Mouse (Mus musculus) forebrain, embryonic 13.5 days (tissue): Measurements from ENCODE around the gene Stxbp2. TPM values are rescaled to one million over a fixed set of nuclear protein-coding genes. Genes with fewer than 3 reads are reported as not detected.

Experiments used
- ATAC-seq: fragments of 200-750 bp; cut with Nextera tagmentation; 2 replicates; pipeline ENCODE4 v1.8.0; 2017
- H3K27ac ChIP-seq: fragments of 300-500 bp; sonication (generic); 2 replicates; pipeline ENCODE4 v1.5.1; 2015; ENCODE audit warnings: inconsistent platforms, mild to moderate bottlenecking, moderate library complexity
- H3K27me3 ChIP-seq: fragments of 300-500 bp; sonication (generic); 2 replicates; pipeline ENCODE4 v1.6.1; 2015; ENCODE audit warnings: mild to moderate bottlenecking, inconsistent platforms
- H3K36me3 ChIP-seq: fragments of 300-500 bp; sonication (generic); 2 replicates; pipeline ENCODE4 v1.6.1; 2015; ENCODE audit warnings: mild to moderate bottlenecking, inconsistent platforms; ENCODE audit not compliant: poor library complexity, severe bottlenecking
- H3K4me1 ChIP-seq: fragments of 300-500 bp; sonication (generic); 2 replicates; pipeline ENCODE4 v1.6.1; 2015; ENCODE audit warnings: inconsistent platforms
- H3K4me2 ChIP-seq: fragments of 300-500 bp; sonication (generic); 2 replicates; pipeline ENCODE4 v1.6.1; 2015; ENCODE audit warnings: inconsistent platforms, mild to moderate bottlenecking, moderate library complexity
- H3K4me3 ChIP-seq: fragments of 300-500 bp; sonication (generic); 2 replicates; pipeline ENCODE4 v1.5.1; 2015; ENCODE audit warnings: mild to moderate bottlenecking, inconsistent platforms
- H3K9ac ChIP-seq: fragments of 300-500 bp; sonication (generic); 2 replicates; pipeline ENCODE4 v1.6.1; 2015; ENCODE audit warnings: mild to moderate bottlenecking, inconsistent platforms
- H3K9me3 ChIP-seq: fragments of 300-500 bp; sonication (generic); replicated peaks from 2 replicates; pipeline ENCODE4 v1.6.1; 2016; ENCODE audit warnings: inconsistent platforms
- WGBS: fragments of 180-500 bp; shearing (Covaris S2); methylation state at CpG from one replicate; pipeline ENCODE4 v1.1.7; 2015; 5-methylcytosine and 5-hydroxymethylcytosine counted together
- polyA plus RNA-seq: library from polyadenylated mRNA; unstranded; fragments of >200 nt; fragmentation: Nextera tagmentation; extraction: Ambion mirVana; gene quantifications from 2 replicates; pipeline ENCODE4 v1.2.1, GENCODE M21; 2015

The Stxbp2 gene
- polyA plus RNA-seq, 1 experiment from 2014 or later: 35.7 TPM

- ATAC-seq: no peak
- no peaks in the 10 kb centered on the region for H3K27me3 ChIP-seq
- no peak overlapping the region for H3K27ac ChIP-seq
- H3K36me3 ChIP-seq: peaks cover 5% of the 10 kb centered on the region; the same call in 1 of the 2 replicates
- no peak overlapping the region for H3K9ac ChIP-seq
- H3K4me3 ChIP-seq: no peak overlapping the region
- H3K4me1 ChIP-seq: no peaks in the 10 kb centered on the region
- WGBS: 81% methylated on average over 6 of the region's 6 CpGs
- no peaks in the 10 kb centered on the region for H3K9me3 ChIP-seq
- no peak overlapping the region for H3K4me2 ChIP-seq
Observed at GRCm38 (mm10) chr8:3687537-3687936, 56.8 kb downstream of the Stxbp2 start.

DNA sequence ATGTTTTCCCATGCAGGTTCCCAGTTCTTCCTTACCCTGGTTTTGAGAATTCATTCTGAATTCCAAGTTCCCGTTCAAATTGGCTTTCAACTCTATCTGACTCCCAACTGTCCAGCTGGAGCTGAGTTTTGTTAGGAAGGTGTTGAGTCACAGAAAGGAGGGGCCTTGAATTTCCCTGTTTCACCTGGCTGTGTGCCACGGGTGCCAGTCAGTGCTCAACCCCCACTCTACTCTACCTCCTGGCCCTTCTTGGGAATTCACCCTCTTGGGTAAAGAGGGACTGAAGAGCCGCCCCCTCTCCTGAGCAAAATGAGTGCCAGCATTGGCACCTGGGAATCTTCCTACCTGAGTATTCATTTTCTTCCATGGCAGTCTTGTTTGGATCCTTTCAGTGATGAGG lies 60.0 kb downstream of the Stxbp2 start:
- WGBS: 81% methylated on average over 3 of the region's 3 CpGs
- no peaks in the 10 kb centered on the region for H3K9me3 ChIP-seq

More for the DNA sequence above, 60.0 kb downstream of the Stxbp2 start:
- ATAC-seq: no peak
- H3K9ac ChIP-seq: no peak overlapping the region
- H3K4me3 ChIP-seq: no peak overlapping the region
- H3K4me2 ChIP-seq: no peak overlapping the region
- no peaks in the 10 kb centered on the region for H3K27me3 ChIP-seq
- no peak overlapping the region for H3K27ac ChIP-seq
- H3K4me1 ChIP-seq: no peaks in the 10 kb centered on the region
- no peaks in the 10 kb centered on the region for H3K36me3 ChIP-seq

Other genes starting within 250 kb of the Stxbp2 start
- 11.1 and 11.7 TPM in 2 replicates for gene Arhgef18, start 237.9 kb upstream of the Stxbp2 start, polyA plus RNA-seq
- gene Pex11g, start 163.3 kb upstream of the Stxbp2 start, polyA plus RNA-seq: 3.9 and 4.8 TPM in 2 replicates
- gene Tex45, start 160.1 kb upstream of the Stxbp2 start, polyA plus RNA-seq: 0.10 TPM in 1 of 2 replicates, not detected in the other
- 67.2 and 72.0 TPM in 2 replicates for gene Zfp358, start 137.8 kb upstream of the Stxbp2 start, polyA plus RNA-seq
- 68.5 and 68.7 TPM in 2 replicates for gene Mcoln1, start 130.5 kb upstream of the Stxbp2 start, polyA plus RNA-seq
- 20.3 and 23.8 TPM in 2 replicates for gene Pnpla6, start 115.6 kb upstream of the Stxbp2 start, polyA plus RNA-seq
- gene C330021F23Rik, start 63.0 kb upstream of the Stxbp2 start, polyA plus RNA-seq: 1.6 and 2.3 TPM in 2 replicates
- 19.5 and 19.9 TPM in 2 replicates for gene Camsap3, start 43.7 kb upstream of the Stxbp2 start, polyA plus RNA-seq
- 64.0 and 72.5 TPM in 2 replicates for gene Xab2, start 9.6 kb upstream of the Stxbp2 start, polyA plus RNA-seq
- 113 and 138 TPM in 2 replicates for gene Pet100, start 9.4 kb upstream of the Stxbp2 start, polyA plus RNA-seq
- gene Pcp2, start 5.4 kb upstream of the Stxbp2 start, polyA plus RNA-seq: 0.17 and 0.35 TPM in 2 replicates
- 0.31 and 0.64 TPM in 2 replicates for gene Retn, start 24.8 kb downstream of the Stxbp2 start, polyA plus RNA-seq
- gene Mcemp1, start 34.8 kb downstream of the Stxbp2 start, polyA plus RNA-seq: 0.15 and 0.18 TPM in 2 replicates
- gene Fcor, start 41.4 kb downstream of the Stxbp2 start, polyA plus RNA-seq: 6.5 and 9.0 TPM in 2 replicates
- gene Trappc5, start 45.3 kb downstream of the Stxbp2 start, polyA plus RNA-seq: 52.0 and 57.4 TPM in 2 replicates
- 0.23 and 0.37 TPM in 2 replicates for gene Fcer2a, start 63.2 kb downstream of the Stxbp2 start, polyA plus RNA-seq
- gene Clec4g, start 89.7 kb downstream of the Stxbp2 start, polyA plus RNA-seq: not detected in 2 replicates
- not detected in 2 replicates for gene Cd209a, start 118.0 kb downstream of the Stxbp2 start, polyA plus RNA-seq
- not detected in 2 replicates for gene Cd209e, start 223.4 kb downstream of the Stxbp2 start, polyA plus RNA-seq
- not detected in 2 replicates for gene Cd209d, start 247.6 kb downstream of the Stxbp2 start, polyA plus RNA-seq